Mouse (Mus musculus) liver, adult 2 months (tissue): ENCODE measurements around the gene Cyb5d2. TPM values are rescaled to one million over a fixed set of nuclear protein-coding genes. Genes with fewer than 3 reads are reported as not detected.
A peak's percentile ranks its signal among the peaks of the same experiment; 100 is the strongest.

Experiments
- DNase-seq: peaks from one replicate; pipeline ENCODE4 v3.0.0-alpha.2; 2011; ENCODE audit warnings: low read depth, low spot score; ENCODE audit errors: extremely low read depth
- H3K27ac ChIP-seq: fragments of 200-500 bp; replicated peaks from 2 replicates; pipeline ENCODE4 v1.5.1; 2012; ENCODE audit warnings: low read depth, mild to moderate bottlenecking, control low read depth, inconsistent platforms, low read length; ENCODE audit not compliant: insufficient read depth
- H3K27me3 ChIP-seq: fragments of 200-500 bp; 2 replicates; pipeline ENCODE4 v1.6.1; 2012; ENCODE audit warnings: mild to moderate bottlenecking, moderate library complexity, low read length, inconsistent platforms; ENCODE audit not compliant: control insufficient read depth, insufficient read depth
- H3K36me3 ChIP-seq: fragments of 200-500 bp; 2 replicates; pipeline ENCODE4 v1.6.1; 2012; ENCODE audit warnings: low read length, inconsistent platforms; ENCODE audit not compliant: control insufficient read depth, insufficient read depth
- H3K4me1 ChIP-seq: fragments of 200-500 bp; 2 replicates; pipeline ENCODE4 v1.6.1; 2011; ENCODE audit warnings: low read length; ENCODE audit not compliant: control insufficient read depth, insufficient read depth
- H3K4me3 ChIP-seq: fragments of 200-500 bp; 2 replicates; pipeline ENCODE4 v1.5.1; 2011; ENCODE audit warnings: low read depth, mild to moderate bottlenecking, control low read depth, low read length, moderate library complexity; ENCODE audit not compliant: insufficient read depth
- H3K79me2 ChIP-seq: fragments of 200-500 bp; 2 replicates; pipeline ENCODE4 v1.6.1; 2012; ENCODE audit warnings: inconsistent platforms, mild to moderate bottlenecking, low read length, moderate library complexity; ENCODE audit not compliant: control insufficient read depth, insufficient read depth
- H3K9ac ChIP-seq: fragments of 200-500 bp; 2 replicates; pipeline ENCODE4 v1.6.1; 2012; ENCODE audit warnings: low read depth, mild to moderate bottlenecking, control low read depth, inconsistent platforms, low read length
- CTCF ChIP-seq: fragments of 200-500 bp; IDR thresholded peaks from 2 replicates; pipeline ENCODE4 v1.5.1; 2011; ENCODE audit warnings: low read depth, low read length, control low read depth
- POLR2A ChIP-seq: fragments of 200-500 bp; IDR thresholded peaks from 2 replicates; pipeline ENCODE4 v1.6.1; 2011; ENCODE audit warnings: low read length, control low read depth; ENCODE audit not compliant: insufficient read depth; ENCODE audit errors: extremely low read depth
- WGBS: fragments of 180-500 bp; shearing (Covaris S2); methylation state at CpG from one replicate; pipeline ENCODE4 v1.1.7; 2018; 5-methylcytosine and 5-hydroxymethylcytosine counted together
- polyA plus RNA-seq: library from polyadenylated mRNA; depleted of rRNA; stranded (reverse); fragments of >200 nt; gene quantifications from 2 replicates; pipeline ENCODE4 v1.2.3, GENCODE M21; 2012
- total RNA-seq: library from RNA; depleted of rRNA; stranded (reverse); fragments of >200 nt; gene quantifications from 2 replicates; pipeline ENCODE4 v1.2.3, GENCODE M21; 2014

The Cyb5d2 gene
- total and polyA plus RNA-seq, 2 experiments: 9.7 to 9.8 TPM

GRCm38 (mm10) chr11:72818067-72818466 is 22.1 kb upstream of the Cyb5d2 start:
- Histone ChIP-seq H3K4me1 (no peaks in the 10 kb centered on the region), H3K27me3 (no peaks in the 10 kb centered on the region), H3K4me3 (no peak overlapping the region), H3K27ac (no peak overlapping the region), H3K79me2 (peaks cover 4% of the 10 kb centered on the region; the same call in 1 of the 2 replicates), H3K9ac (no peak overlapping the region), H3K36me3 (peaks cover 28% of the 10 kb centered on the region)
- DNase-seq: no peak
- TF ChIP-seq CTCF: no peak
- no peak for TF ChIP-seq POLR2A
- 92% methylated on average over 7 of the region's 7 CpGs for WGBS

- peaks cover 21% of the 10 kb centered on the region for H3K36me3 ChIP-seq
- no peaks in the 10 kb centered on the region for H3K27me3 ChIP-seq
- TF ChIP-seq CTCF: no peak
- no peak for TF ChIP-seq POLR2A
- H3K79me2 ChIP-seq: peaks cover 9% of the 10 kb centered on the region; the same call in 1 of the 2 replicates
- no peak overlapping the region for H3K27ac ChIP-seq
- 59% methylated on average over 1 of the region's 1 CpGs for WGBS
- no peak overlapping the region for H3K4me3 ChIP-seq
- no peak for DNase-seq
- no peak overlapping the region for H3K9ac ChIP-seq
- peaks cover 1% of the 10 kb centered on the region; the same call in 1 of the 2 replicates for H3K4me1 ChIP-seq
These were observed 20.9 kb upstream of the Cyb5d2 start for GRCm38 (mm10) chr11:72816859-72817258.

- H3K27ac ChIP-seq: no peak overlapping the region
- H3K79me2 ChIP-seq: peaks cover 9% of the 10 kb centered on the region; the same call in 1 of the 2 replicates
- 87% methylated on average over 2 of the region's 2 CpGs for WGBS
- no peak overlapping the region for H3K9ac ChIP-seq
- peaks cover 1% of the 10 kb centered on the region; the same call in 1 of the 2 replicates for H3K4me1 ChIP-seq
- H3K36me3 ChIP-seq: peaks cover 8% of the 10 kb centered on the region
- DNase-seq: no peak
- H3K27me3 ChIP-seq: no peaks in the 10 kb centered on the region
- no peak for TF ChIP-seq POLR2A
- TF ChIP-seq CTCF: no peak
- H3K4me3 ChIP-seq: no peak overlapping the region
These were observed 18.2 kb upstream of the Cyb5d2 start for GRCm38 (mm10) chr11:72814188-72814587.

DNA sequence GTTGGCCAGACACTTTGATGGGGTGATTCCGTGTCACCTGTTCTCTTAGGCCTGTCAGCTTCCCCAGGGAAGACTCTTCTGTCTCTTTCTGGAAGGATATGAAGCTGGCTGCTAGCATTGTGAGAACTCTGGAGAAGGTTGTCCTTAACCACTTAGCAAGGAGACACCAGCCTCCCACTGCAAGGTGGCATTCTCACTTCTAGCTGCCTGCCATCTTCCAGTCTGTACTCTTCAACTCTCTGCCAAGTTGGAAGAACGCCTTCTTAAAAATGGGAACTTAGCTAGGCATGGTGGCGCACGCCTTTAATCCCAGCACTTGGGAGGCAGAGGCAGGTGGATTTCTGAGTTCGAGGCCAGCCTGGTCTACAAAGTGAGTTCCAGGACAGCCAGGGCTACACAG is 17.7 kb upstream of the Cyb5d2 start:
- no peak for DNase-seq
- Histone ChIP-seq H3K79me2 (peaks cover 9% of the 10 kb centered on the region; the same call in 1 of the 2 replicates), H3K4me3 (no peak overlapping the region), H3K27ac (no peak overlapping the region), H3K9ac (no peak overlapping the region), H3K36me3 (peaks cover 5% of the 10 kb centered on the region), H3K27me3 (no peaks in the 10 kb centered on the region), H3K4me1 (peaks cover 1% of the 10 kb centered on the region; the same call in 1 of the 2 replicates)
- 94% methylated on average over 5 of the region's 5 CpGs for WGBS
- no peak for TF ChIP-seq CTCF
- TF ChIP-seq POLR2A: no peak

GRCm38 (mm10) chr11:72807992-72808391 is 12.1 kb upstream of the Cyb5d2 start:
- H3K79me2 ChIP-seq: peaks cover 39% of the 10 kb centered on the region; the same call in 1 of the 2 replicates
- H3K27ac ChIP-seq: no peak overlapping the region
- TF ChIP-seq POLR2A (no peak), CTCF (no peak)
- H3K36me3 ChIP-seq: no peaks in the 10 kb centered on the region
- no peaks in the 10 kb centered on the region for H3K27me3 ChIP-seq
- H3K9ac ChIP-seq: no peak overlapping the region
- H3K4me1 ChIP-seq: peaks cover 3% of the 10 kb centered on the region
- H3K4me3 ChIP-seq: no peak overlapping the region
- no peak for DNase-seq
- WGBS: 68% methylated on average over 4 of the region's 4 CpGs

- no peak overlapping the region for H3K4me3 ChIP-seq
- no peak overlapping the region for H3K9ac ChIP-seq
- H3K4me1 ChIP-seq: peaks cover 2% of the 10 kb centered on the region
- peaks cover 41% of the 10 kb centered on the region; the same call in 1 of the 2 replicates for H3K79me2 ChIP-seq
- no peaks in the 10 kb centered on the region for H3K36me3 ChIP-seq
- no peak overlapping the region for H3K27ac ChIP-seq
- TF ChIP-seq POLR2A (no peak), CTCF (no peak)
- WGBS: 27% methylated on average over 2 of the region's 2 CpGs
- no peaks in the 10 kb centered on the region for H3K27me3 ChIP-seq
- DNase-seq: peak; percentile 48
These were observed 10.6 kb upstream of the Cyb5d2 start for GRCm38 (mm10) chr11:72806556-72806955.
